Mouse (Mus musculus) embryonic facial prominence, embryonic 10.5 days (tissue): ENCODE results near the gene Smim12. TPM values are rescaled to one million over a fixed set of nuclear protein-coding genes. Genes with fewer than 3 reads are reported as not detected.
A peak's percentile ranks its signal among the peaks of the same experiment; 100 is the strongest.

Experiments
- DNase-seq: peaks from one replicate; pipeline ENCODE4 v3.0.0-alpha.2; 2017; ENCODE audit warnings: low spot score
- H3K27ac ChIP-seq: fragments of 300-500 bp; sonication (generic); replicated peaks from 2 replicates; pipeline ENCODE4 v1.5.1; 2016; ENCODE audit warnings: mild to moderate bottlenecking
- H3K27me3 ChIP-seq: fragments of 300-500 bp; sonication (generic); replicated peaks from 2 replicates; pipeline ENCODE4 v1.6.1; 2016; ENCODE audit warnings: low read depth, mild to moderate bottlenecking; ENCODE audit not compliant: poor library complexity, severe bottlenecking
- H3K36me3 ChIP-seq: fragments of 300-500 bp; sonication (generic); replicated peaks from 2 replicates; pipeline ENCODE4 v1.6.1; 2016; ENCODE audit warnings: mild to moderate bottlenecking, moderate library complexity
- H3K4me1 ChIP-seq: fragments of 300-500 bp; sonication (generic); 2 replicates; pipeline ENCODE4 v1.6.1; 2016
- H3K4me3 ChIP-seq: fragments of 300-500 bp; sonication (generic); 2 replicates; pipeline ENCODE4 v1.5.1; 2016; ENCODE audit warnings: mild to moderate bottlenecking, moderate library complexity
- H3K9me3 ChIP-seq: fragments of 300-500 bp; sonication (generic); 2 replicates; pipeline ENCODE4 v1.6.1; 2016; ENCODE audit warnings: mild to moderate bottlenecking
- WGBS: fragments of 180-500 bp; shearing (Covaris S2); methylation state at CpG from one replicate; pipeline ENCODE4 v1.1.7; 2016; 5-methylcytosine and 5-hydroxymethylcytosine counted together
- polyA plus RNA-seq: library from polyadenylated mRNA; unstranded; fragments of >200 nt; fragmentation: Nextera tagmentation; extraction: Ambion mirVana; gene quantifications from 2 replicates; pipeline ENCODE4 v1.2.1, GENCODE M21; 2016

Smim12 gene
- polyA plus RNA-seq: 73.7 and 80.0 TPM in 2 replicates

- Histone ChIP-seq H3K27me3 (peaks cover 6% of the 10 kb centered on the region; the same call in 1 of the 2 replicates), H3K9me3 (no peaks in the 10 kb centered on the region), H3K4me3 (peak within 1 kb of the TSS; percentile 74), H3K4me1 (peaks cover 17% of the 10 kb centered on the region), H3K36me3 (peaks cover 23% of the 10 kb centered on the region), H3K27ac (peak within 1 kb of the TSS; percentile 86)
- peak; percentile 98 for DNase-seq
- WGBS: under 1% methylated on average over 29 of the region's 29 CpGs
Measured at GRCm38 (mm10) chr4:127243552-127243951, at the start of gene Smim12. Gene Smim12, plus strand, starts transcription at chr4:127243784.

GRCm38 (mm10) chr4:127194477-127195269 is 48.9 kb upstream of the Smim12 start:
- WGBS: 84% methylated on average over 25 of the region's 25 CpGs
- Histone ChIP-seq H3K27ac (no peak overlapping the region), H3K36me3 (no peaks in the 10 kb centered on the region)

GRCm38 (mm10) chr4:127198609-127199008 is 45.0 kb upstream of the Smim12 start:
- 35% methylated on average over 6 of the region's 6 CpGs for WGBS
- no peaks in the 10 kb centered on the region for H3K36me3 ChIP-seq
- H3K27ac ChIP-seq: no peak overlapping the region
- 0 out of 2 replicates have a peak, but pooled peaks cover 6% of the 10 kb centered on the region for H3K27me3 ChIP-seq
- no peak for DNase-seq
- H3K4me1 ChIP-seq: peaks cover 19% of the 10 kb centered on the region
- no peaks in the 10 kb centered on the region for H3K9me3 ChIP-seq
- H3K4me3 ChIP-seq: no peak overlapping the region

More at GRCm38 (mm10) chr4:127194477-127195269, 48.9 kb upstream of the Smim12 start:
- no peak for DNase-seq
- Histone ChIP-seq H3K27me3 (0 out of 2 replicates have a peak, but pooled peaks cover 6% of the 10 kb centered on the region), H3K9me3 (no peaks in the 10 kb centered on the region), H3K4me3 (no peak overlapping the region), H3K4me1 (peaks cover 19% of the 10 kb centered on the region)

- WGBS: 55% methylated on average over 12 of the region's 12 CpGs
- no peak overlapping the region for H3K4me3 ChIP-seq
- H3K27me3 ChIP-seq: 0 out of 2 replicates have a peak, but pooled peaks cover 6% of the 10 kb centered on the region
- DNase-seq: no peak
- no peaks in the 10 kb centered on the region for H3K9me3 ChIP-seq
- H3K36me3 ChIP-seq: no peaks in the 10 kb centered on the region
- peaks cover 19% of the 10 kb centered on the region for H3K4me1 ChIP-seq
- H3K27ac ChIP-seq: no peak overlapping the region
Measured at GRCm38 (mm10) chr4:127199406-127199805, 44.2 kb upstream of the Smim12 start.

- H3K4me1 ChIP-seq: peaks cover 15% of the 10 kb centered on the region
- DNase-seq: no peak
- no peak overlapping the region for H3K4me3 ChIP-seq
- H3K27me3 ChIP-seq: 0 out of 2 replicates have a peak, but pooled peaks cover 6% of the 10 kb centered on the region
- H3K36me3 ChIP-seq: no peaks in the 10 kb centered on the region
- WGBS: 91% methylated on average over 12 of the region's 12 CpGs
- no peak overlapping the region for H3K27ac ChIP-seq
- no peaks in the 10 kb centered on the region for H3K9me3 ChIP-seq
Measured at GRCm38 (mm10) chr4:127200164-127200722, 43.3 kb upstream of the Smim12 start.

GRCm38 (mm10) chr4:127200769-127201617 is 42.6 kb upstream of the Smim12 start:
- 80% methylated on average over 13 of the region's 13 CpGs for WGBS
- Histone ChIP-seq H3K9me3 (no peaks in the 10 kb centered on the region), H3K27me3 (0 out of 2 replicates have a peak, but pooled peaks cover 6% of the 10 kb centered on the region), H3K4me3 (no peak overlapping the region), H3K27ac (no peak overlapping the region), H3K36me3 (no peaks in the 10 kb centered on the region), H3K4me1 (peaks cover 15% of the 10 kb centered on the region)
- no peak for DNase-seq

GRCm38 (mm10) chr4:127203081-127203480 is 40.5 kb upstream of the Smim12 start:
- H3K9me3 ChIP-seq: no peaks in the 10 kb centered on the region
- H3K36me3 ChIP-seq: no peaks in the 10 kb centered on the region
- 79% methylated on average over 1 of the region's 1 CpGs for WGBS
- H3K4me3 ChIP-seq: no peak overlapping the region
- no peak overlapping the region for H3K27ac ChIP-seq
- no peak for DNase-seq
- H3K27me3 ChIP-seq: 0 out of 2 replicates have a peak, but pooled peaks cover 6% of the 10 kb centered on the region
- peaks cover 15% of the 10 kb centered on the region for H3K4me1 ChIP-seq

GRCm38 (mm10) chr4:127211318-127211717 is 32.3 kb upstream of the Smim12 start:
- no peak overlapping the region for H3K27ac ChIP-seq
- peaks cover 7% of the 10 kb centered on the region for H3K4me1 ChIP-seq
- DNase-seq: no peak
- H3K27me3 ChIP-seq: peaks cover 44% of the 10 kb centered on the region
- no peaks in the 10 kb centered on the region for H3K9me3 ChIP-seq
- WGBS: 83% methylated on average over 9 of the region's 9 CpGs
- no peaks in the 10 kb centered on the region for H3K36me3 ChIP-seq
- no peak overlapping the region for H3K4me3 ChIP-seq

- peak overlapping the region; percentile 30 for H3K4me3 ChIP-seq
- H3K27me3 ChIP-seq: peaks cover 54% of the 10 kb centered on the region
- peak; percentile 27 for DNase-seq
- no peaks in the 10 kb centered on the region for H3K9me3 ChIP-seq
- H3K27ac ChIP-seq: no peak overlapping the region
- 14% methylated on average over 28 of the region's 28 CpGs for WGBS
- H3K36me3 ChIP-seq: no peaks in the 10 kb centered on the region
- peaks cover 7% of the 10 kb centered on the region for H3K4me1 ChIP-seq
Measured at GRCm38 (mm10) chr4:127214510-127214909, 29.1 kb upstream of the Smim12 start.

GRCm38 (mm10) chr4:127215103-127215502 is 28.5 kb upstream of the Smim12 start:
- H3K4me1 ChIP-seq: peaks cover 7% of the 10 kb centered on the region
- no peak overlapping the region for H3K27ac ChIP-seq
- WGBS: 55% methylated on average over 11 of the region's 11 CpGs
- peaks cover 54% of the 10 kb centered on the region for H3K27me3 ChIP-seq
- H3K9me3 ChIP-seq: no peaks in the 10 kb centered on the region
- DNase-seq: no peak
- H3K4me3 ChIP-seq: no peak overlapping the region
- H3K36me3 ChIP-seq: no peaks in the 10 kb centered on the region

GRCm38 (mm10) chr4:127215799-127216198 is 27.8 kb upstream of the Smim12 start:
- 71% methylated on average over 8 of the region's 9 CpGs for WGBS
- no peak overlapping the region for H3K4me3 ChIP-seq
- peaks cover 54% of the 10 kb centered on the region for H3K27me3 ChIP-seq
- no peak overlapping the region for H3K27ac ChIP-seq
- no peaks in the 10 kb centered on the region for H3K9me3 ChIP-seq
- H3K4me1 ChIP-seq: peaks cover 7% of the 10 kb centered on the region
- no peak for DNase-seq
- H3K36me3 ChIP-seq: no peaks in the 10 kb centered on the region

GRCm38 (mm10) chr4:127216251-127216651 is 27.3 kb upstream of the Smim12 start:
- Histone ChIP-seq H3K4me1 (peaks cover 7% of the 10 kb centered on the region), H3K27ac (no peak overlapping the region), H3K36me3 (no peaks in the 10 kb centered on the region), H3K4me3 (no peak overlapping the region), H3K27me3 (peaks cover 54% of the 10 kb centered on the region), H3K9me3 (no peaks in the 10 kb centered on the region)
- 76% methylated on average over 4 of the region's 4 CpGs for WGBS
- no peak for DNase-seq
